Mouse (Mus musculus): ENCODE results near the gene Islr2.
"Not testable (repeated sequence)": the region's sequence is repeated elsewhere in the genome, so short reads cannot be mapped to it uniquely, and the experiment has no call there.

GRCm38 (mm10) chr9:58253805-58254122 is 49.6 kb upstream of the Islr2 start:
- not testable (repeated sequence) for TF ChIP-seq CTCF (IDR thresholded peaks at IDR 0.05; ENCODE audit: borderline replicate concordance, insufficient read depth, low read length); POLR2A (IDR thresholded peaks at IDR 0.05; ENCODE audit: low read depth, low read length)
